Mouse (Mus musculus): Measurements from ENCODE around the gene Rufy3.
A peak's percentile ranks its signal among the peaks of the same experiment; 100 is the strongest.

DNA sequence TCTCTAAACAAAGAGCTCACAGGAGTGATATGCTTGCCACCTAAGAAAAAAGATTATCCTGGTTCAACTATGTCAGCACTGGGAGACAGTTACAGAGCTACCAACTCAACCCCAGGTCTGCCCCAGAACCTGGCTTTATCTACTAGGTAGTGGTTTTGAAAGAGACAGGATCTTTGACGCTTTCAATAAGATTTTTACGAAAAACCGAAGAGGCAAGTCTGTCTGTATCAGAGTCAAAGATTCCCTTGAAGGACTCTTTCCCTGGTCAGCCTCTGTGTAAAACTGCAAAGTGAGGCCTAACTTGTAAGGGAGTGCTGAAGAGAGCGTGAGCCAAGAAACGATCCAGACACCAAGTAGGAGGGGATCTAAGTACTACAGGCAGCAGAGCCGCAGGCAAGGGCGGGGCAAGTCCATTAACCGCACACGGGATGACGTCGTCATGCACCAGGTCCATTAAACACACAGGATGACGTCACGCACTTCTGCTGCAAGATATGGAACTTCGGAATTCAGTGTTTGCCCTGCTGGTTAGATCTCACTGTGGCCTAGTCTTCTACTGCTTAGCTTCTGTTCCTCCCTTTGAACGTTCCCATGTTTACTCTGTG lies 123.8 kb downstream of the Rufy3 start:
- TF ChIP-seq CTCF (IDR thresholded peaks at IDR 0.05; ENCODE audit: low read depth, low read length) (no peak), POLR2A (IDR thresholded peaks at IDR 0.05; ENCODE audit: insufficient read depth, low read length) (no peak), EP300 (IDR thresholded peaks at IDR 0.05; ENCODE audit: insufficient read depth, low read depth, low read length) (0 out of 2 replicates have a peak, but pooled peaks have one; percentile 32)
